ENCODE assay signal across 17 mouse cellular contexts in the genomic region with DNA sequence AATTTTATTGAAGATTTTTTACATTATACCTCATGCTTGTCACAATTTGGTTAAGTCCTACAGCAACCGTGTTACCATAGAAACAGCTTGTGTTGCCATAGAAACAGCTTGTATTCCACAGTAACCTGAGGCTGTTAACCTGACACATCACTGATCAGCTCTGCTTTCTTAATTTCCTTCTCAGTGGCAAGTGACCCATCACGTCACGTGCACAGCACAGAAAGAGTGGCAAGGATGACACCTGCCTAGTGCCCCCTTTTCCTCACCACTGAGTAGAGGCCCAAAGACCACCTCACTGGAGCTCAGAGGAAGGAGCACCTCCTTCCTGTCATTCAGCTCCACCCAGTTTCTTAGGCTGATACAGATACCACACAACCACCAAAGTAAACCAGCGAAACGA. TPM values are rescaled to one million over a fixed set of nuclear protein-coding genes. Genes with fewer than 3 reads are reported as not detected.
DNase-seq lines count a peak whose midpoint lies in the region; ATAC-seq and TF ChIP-seq lines count a peak whose summit lies in the region.
"Had no signal": no experiment of that assay in that cellular context is flagged by ENCODE, and none has a peak within 500 bp of the region (broad histone marks: within the 10 kb centered on the region; RNA-seq: fewer than 3 reads in every experiment).

No protein-coding gene starts in this region.

- no peaks in the 10 kb centered on the region for H3K9me3 ChIP-seq in intestine, embryonic 14.5 days (ENCODE audit: control insufficient read depth, low read length)
- no peaks in the 10 kb centered on the region for H3K9me3 ChIP-seq in intestine, postnatal 0 days (ENCODE audit: control insufficient read depth)
- no peaks in the 10 kb centered on the region for H3K9me3 ChIP-seq in midbrain, embryonic 14.5 days (ENCODE audit: control insufficient read depth, low read length)
- no peaks in the 10 kb centered on the region for H3K9me3 ChIP-seq in midbrain, embryonic 11.5 days (ENCODE audit: control insufficient read depth, low read length)
- no peaks in the 10 kb centered on the region for H3K9me3 ChIP-seq in forebrain, postnatal 0 days (ENCODE audit: low read length)
- H3K9me3 ChIP-seq in liver, embryonic 11.5 days (ENCODE audit: control insufficient read depth, low read length) = no peaks in the 10 kb centered on the region
- H3K9me3 ChIP-seq: neural tube, embryonic 12.5 days; stomach, embryonic 15.5 days had no signal

- no peaks in the 10 kb centered on the region for H3K27me3 ChIP-seq in intestine, embryonic 14.5 days (replicated peaks; ENCODE audit: control insufficient read depth, insufficient read depth, low read length)
- H3K27me3 ChIP-seq in intestine, postnatal 0 days (replicated peaks; ENCODE audit: control insufficient read depth, insufficient read depth, low read length) = no peaks in the 10 kb centered on the region
- H3K27me3 ChIP-seq in midbrain, embryonic 14.5 days (ENCODE audit: control insufficient read depth, insufficient read depth, low read length) = no peaks in the 10 kb centered on the region
- no peaks in the 10 kb centered on the region for H3K27me3 ChIP-seq in midbrain, embryonic 11.5 days (ENCODE audit: control insufficient read depth, insufficient read depth, low read length)
- no peaks in the 10 kb centered on the region for H3K27me3 ChIP-seq in forebrain, postnatal 0 days (ENCODE audit: insufficient read depth, low read length)
- no peaks in the 10 kb centered on the region for H3K27me3 ChIP-seq in liver, embryonic 11.5 days (replicated peaks; ENCODE audit: control insufficient read depth, insufficient read depth, low read length)
- H3K27me3 ChIP-seq: neural tube, embryonic 12.5 days; Patski; stomach, embryonic 15.5 days had no signal

- H3K4me1 ChIP-seq in intestine, embryonic 14.5 days (replicated peaks; ENCODE audit: control insufficient read depth, insufficient read depth, low read length) = no peaks in the 10 kb centered on the region
- no peaks in the 10 kb centered on the region for H3K4me1 ChIP-seq in intestine, postnatal 0 days (replicated peaks; ENCODE audit: control insufficient read depth, insufficient read depth, low read length)
- H3K4me1 ChIP-seq in midbrain, embryonic 14.5 days (ENCODE audit: control insufficient read depth, insufficient read depth, low read length) = 0 out of 2 replicates have a peak, but pooled peaks cover 2% of the 10 kb centered on the region
- no peaks in the 10 kb centered on the region for H3K4me1 ChIP-seq in midbrain, embryonic 11.5 days (ENCODE audit: control insufficient read depth, insufficient read depth, low read length)
- H3K4me1 ChIP-seq in forebrain, postnatal 0 days (ENCODE audit: insufficient read depth) = no peaks in the 10 kb centered on the region
- no peaks in the 10 kb centered on the region for H3K4me1 ChIP-seq in liver, embryonic 11.5 days (replicated peaks; ENCODE audit: control insufficient read depth, insufficient read depth, low read length)
- H3K4me1 ChIP-seq: neural tube, embryonic 12.5 days; stomach, embryonic 15.5 days had no signal

- no peak for TF ChIP-seq CTCF in intestine, postnatal 0 days (IDR thresholded peaks at IDR 0.05; ENCODE audit: low read depth)
- no peak for TF ChIP-seq CTCF in forebrain, postnatal 0 days (IDR thresholded peaks at IDR 0.05; ENCODE audit: low read depth)

- no peak overlapping the region for H3K4me3 ChIP-seq in intestine, embryonic 14.5 days (ENCODE audit: low read depth, low read length)
- H3K4me3 ChIP-seq in intestine, postnatal 0 days (ENCODE audit: low read depth, low read length) = no peak overlapping the region
- H3K4me3 ChIP-seq in midbrain, embryonic 14.5 days (replicated peaks; ENCODE audit: low read depth, low read length) = no peak overlapping the region
- no peak overlapping the region for H3K4me3 ChIP-seq in midbrain, embryonic 11.5 days (ENCODE audit: low read depth, low read length)
- H3K4me3 ChIP-seq in forebrain, postnatal 0 days (ENCODE audit: low read depth, low read length) = no peak overlapping the region
- no peak overlapping the region for H3K4me3 ChIP-seq in liver, embryonic 11.5 days (ENCODE audit: low read depth, low read length)
- H3K4me3 ChIP-seq: neural tube, embryonic 12.5 days; stomach, embryonic 15.5 days had no signal

- peak; percentile 33 for DNase-seq in intestine, embryonic 14.5 days (ENCODE audit: low spot score)
- DNase-seq in midbrain, embryonic 14.5 days = peak; percentile 72
- DNase-seq in midbrain, embryonic 11.5 days (ENCODE audit: low spot score, missing footprints) = no peak
- peak; percentile 75 for DNase-seq in forebrain, postnatal 0 days
- peak; percentile 68 for DNase-seq in retina, postnatal 1 day
- DNase-seq in liver, embryonic 11.5 days (ENCODE audit: low spot score) = no peak
- no peak for DNase-seq in adrenal gland, postnatal 10 days
- DNase-seq: adrenal gland, postnatal 25 days; cerebellum, adult 11-12 months; heart, postnatal 14 days; kidney, postnatal 14 days; lung, adult 18-20 months had no signal

- H3K27ac ChIP-seq in intestine, embryonic 14.5 days (ENCODE audit: low read depth) = no peak overlapping the region
- no peak overlapping the region for H3K27ac ChIP-seq in intestine, postnatal 0 days (ENCODE audit: low read depth, low read length)
- H3K27ac ChIP-seq in midbrain, embryonic 14.5 days (replicated peaks; ENCODE audit: low read depth, low read length) = 0 out of 2 replicates have a peak overlapping the region, but pooled peaks have one; percentile 26
- H3K27ac ChIP-seq in midbrain, embryonic 11.5 days (ENCODE audit: low read depth, low read length) = no peak overlapping the region
- peak overlapping the region; percentile 45; the same call in 1 of the 2 replicates for H3K27ac ChIP-seq in forebrain, postnatal 0 days (ENCODE audit: low read depth, low read length)
- H3K27ac ChIP-seq in liver, embryonic 11.5 days (ENCODE audit: low read depth, low read length) = no peak overlapping the region
- H3K27ac ChIP-seq: neural tube, embryonic 12.5 days; stomach, embryonic 15.5 days had no signal

- no peaks in the 10 kb centered on the region for H3K36me3 ChIP-seq in intestine, embryonic 14.5 days (ENCODE audit: control insufficient read depth, insufficient read depth, low read length)
- H3K36me3 ChIP-seq in intestine, postnatal 0 days (ENCODE audit: control insufficient read depth, insufficient read depth) = no peaks in the 10 kb centered on the region
- H3K36me3 ChIP-seq in midbrain, embryonic 14.5 days (ENCODE audit: control insufficient read depth, insufficient read depth, low read length) = peaks cover 62% of the 10 kb centered on the region
- peaks cover 3% of the 10 kb centered on the region for H3K36me3 ChIP-seq in midbrain, embryonic 11.5 days (ENCODE audit: control insufficient read depth, insufficient read depth, low read length)
- peaks cover 70% of the 10 kb centered on the region for H3K36me3 ChIP-seq in forebrain, postnatal 0 days (ENCODE audit: insufficient read depth)
- H3K36me3 ChIP-seq in liver, embryonic 11.5 days (ENCODE audit: control insufficient read depth, insufficient read depth, low read length) = no peaks in the 10 kb centered on the region
- H3K36me3 ChIP-seq: stomach, embryonic 15.5 days had no signal

- 90% methylated on average over 5 of the region's 5 CpGs for WGBS in intestine, embryonic 14.5 days
- WGBS in intestine, postnatal 0 days = 88% methylated on average over 5 of the region's 5 CpGs
- 74% methylated on average over 5 of the region's 5 CpGs for WGBS in midbrain, embryonic 14.5 days
- WGBS in midbrain, embryonic 11.5 days = 83% methylated on average over 5 of the region's 5 CpGs
- 76% methylated on average over 5 of the region's 5 CpGs for WGBS in forebrain, postnatal 0 days
- 76% methylated on average over 5 of the region's 5 CpGs for WGBS in liver, embryonic 11.5 days

- no peak overlapping the region for H3K4me2 ChIP-seq in intestine, embryonic 14.5 days (ENCODE audit: low read length)
- H3K4me2 ChIP-seq in intestine, postnatal 0 days (replicated peaks; ENCODE audit: low read depth) = no peak overlapping the region
- H3K4me2 ChIP-seq in midbrain, embryonic 14.5 days (ENCODE audit: low read length) = no peak overlapping the region
- H3K4me2 ChIP-seq in midbrain, embryonic 11.5 days = no peak overlapping the region
- no peak overlapping the region for H3K4me2 ChIP-seq in forebrain, postnatal 0 days (ENCODE audit: low read depth)
- no peak overlapping the region for H3K4me2 ChIP-seq in liver, embryonic 11.5 days
- H3K4me2 ChIP-seq: neural tube, embryonic 12.5 days; stomach, embryonic 15.5 days had no signal

- no peak overlapping the region for H3K9ac ChIP-seq in intestine, embryonic 14.5 days (ENCODE audit: low read length)
- H3K9ac ChIP-seq in intestine, postnatal 0 days (ENCODE audit: low read depth, low read length) = no peak overlapping the region
- H3K9ac ChIP-seq in midbrain, embryonic 14.5 days (replicated peaks; ENCODE audit: low read length) = no peak overlapping the region
- H3K9ac ChIP-seq in midbrain, embryonic 11.5 days (ENCODE audit: low read length) = no peak overlapping the region
- H3K9ac ChIP-seq in forebrain, postnatal 0 days = no peak overlapping the region
- no peak overlapping the region for H3K9ac ChIP-seq in liver, embryonic 11.5 days (ENCODE audit: low read depth, low read length)
- H3K9ac ChIP-seq: neural tube, embryonic 12.5 days; stomach, embryonic 15.5 days had no signal

- no peak for ATAC-seq in intestine, embryonic 14.5 days (replicated peaks; ENCODE audit: low FRiP score, low TSS enrichment, low read depth)
- ATAC-seq in intestine, postnatal 0 days = no peak
- no peak; the same call in 1 of the 2 replicates for ATAC-seq in midbrain, embryonic 14.5 days (ENCODE audit: low FRiP score, low TSS enrichment)
- no peak for ATAC-seq in midbrain, embryonic 11.5 days (ENCODE audit: low FRiP score)
- ATAC-seq in forebrain, postnatal 0 days = peak; percentile 84
- ATAC-seq in liver, embryonic 11.5 days (replicated peaks; ENCODE audit: low FRiP score) = no peak
- ATAC-seq: CD4-positive, CD25-positive, alpha-beta regulatory T cell, adult 4 months; Patski had no signal

RNA-seq across cellular contexts. Expression of a gene that starts 17.6 kb away (rescaled TPM):
- 17.6 and 21.3 TPM in 2 replicates for polyA plus RNA-seq in intestine, embryonic 14.5 days (2014; fragmentation: Nextera tagmentation; extraction: Ambion mirVana)
- 10.0 and 10.9 TPM in 2 replicates for polyA plus RNA-seq in intestine, postnatal 0 days (2015; fragmentation: Nextera tagmentation; extraction: Ambion mirVana)
- polyA plus RNA-seq in midbrain, embryonic 14.5 days (2014; fragmentation: Nextera tagmentation; extraction: Ambion mirVana) = 244 and 248 TPM in 2 replicates
- 63.2 and 70.7 TPM in 2 replicates for polyA plus RNA-seq in midbrain, embryonic 11.5 days (2014; fragmentation: Nextera tagmentation; extraction: Ambion mirVana)
- total RNA-seq in forebrain, postnatal 0 days (2014; rRNA removed) = 164 and 185 TPM in 2 replicates
- 224 and 406 TPM in 2 replicates for polyA plus RNA-seq in forebrain, postnatal 0 days (2015; fragmentation: Nextera tagmentation; extraction: Ambion mirVana)
- 2.8 and 3.1 TPM in 2 replicates for polyA plus RNA-seq in liver, embryonic 11.5 days (2014; fragmentation: Nextera tagmentation; extraction: Ambion mirVana)
- total RNA-seq in adrenal gland, postnatal 10 days (2021) = 10 to 100 TPM; 17.9 to 25.6 TPM

RNA-seq across cellular contexts. Expression of a gene that starts 32.1 kb away (rescaled TPM):
- polyA plus RNA-seq in intestine, embryonic 14.5 days (2014; fragmentation: Nextera tagmentation; extraction: Ambion mirVana) = 24.3 and 26.6 TPM in 2 replicates
- polyA plus RNA-seq in intestine, postnatal 0 days (2015; fragmentation: Nextera tagmentation; extraction: Ambion mirVana) = 15.5 and 16.7 TPM in 2 replicates
- 29.0 and 34.3 TPM in 2 replicates for polyA plus RNA-seq in midbrain, embryonic 14.5 days (2014; fragmentation: Nextera tagmentation; extraction: Ambion mirVana)
- polyA plus RNA-seq in midbrain, embryonic 11.5 days (2014; fragmentation: Nextera tagmentation; extraction: Ambion mirVana) = 12.1 and 14.8 TPM in 2 replicates
- total RNA-seq in forebrain, postnatal 0 days (2014; rRNA removed) = 36.2 and 44.7 TPM in 2 replicates
- 39.5 and 40.8 TPM in 2 replicates for polyA plus RNA-seq in forebrain, postnatal 0 days (2015; fragmentation: Nextera tagmentation; extraction: Ambion mirVana)
- polyA plus RNA-seq in liver, embryonic 11.5 days (2014; fragmentation: Nextera tagmentation; extraction: Ambion mirVana) = 10.1 and 10.8 TPM in 2 replicates
- 10 to 100 TPM; 15.3 to 17.5 TPM for total RNA-seq in adrenal gland, postnatal 10 days (2021)

RNA-seq across cellular contexts. Expression of a gene that starts 34.0 kb away (rescaled TPM):
- 89.2 and 92.5 TPM in 2 replicates for polyA plus RNA-seq in intestine, embryonic 14.5 days (2014; fragmentation: Nextera tagmentation; extraction: Ambion mirVana)
- 65.5 and 70.2 TPM in 2 replicates for polyA plus RNA-seq in intestine, postnatal 0 days (2015; fragmentation: Nextera tagmentation; extraction: Ambion mirVana)
- polyA plus RNA-seq in midbrain, embryonic 14.5 days (2014; fragmentation: Nextera tagmentation; extraction: Ambion mirVana) = 61.8 and 73.0 TPM in 2 replicates
- polyA plus RNA-seq in midbrain, embryonic 11.5 days (2014; fragmentation: Nextera tagmentation; extraction: Ambion mirVana) = 97.4 and 105 TPM in 2 replicates
- 50.3 and 55.1 TPM in 2 replicates for total RNA-seq in forebrain, postnatal 0 days (2014; rRNA removed)
- 74.0 and 78.6 TPM in 2 replicates for polyA plus RNA-seq in forebrain, postnatal 0 days (2015; fragmentation: Nextera tagmentation; extraction: Ambion mirVana)
- 63.2 and 63.6 TPM in 2 replicates for polyA plus RNA-seq in liver, embryonic 11.5 days (2014; fragmentation: Nextera tagmentation; extraction: Ambion mirVana)
- total RNA-seq in adrenal gland, postnatal 10 days (2021) = 10 to 100 TPM; 87.2 to 89.9 TPM

Comparison
In these comparisons a context has a peak if more than half of its experiments do, and no peak if none do; other contexts are left out.
1. DNase-seq: peak in intestine, embryonic 14.5 days (single experiment), midbrain, embryonic 14.5 days (single experiment), forebrain, postnatal 0 days (single experiment) and retina, postnatal 1 day (single experiment); none in midbrain, embryonic 11.5 days (single experiment), liver, embryonic 11.5 days (single experiment) and adrenal gland, postnatal 10 days (single experiment).
2. H3K27ac ChIP-seq: peak in midbrain, embryonic 14.5 days (single experiment) and forebrain, postnatal 0 days (single experiment); none in intestine, embryonic 14.5 days (single experiment), intestine, postnatal 0 days (single experiment), midbrain, embryonic 11.5 days (single experiment) and liver, embryonic 11.5 days (single experiment).